Comparison of ENCODE assay signal across 8 mouse cellular contexts in the genomic region with DNA sequence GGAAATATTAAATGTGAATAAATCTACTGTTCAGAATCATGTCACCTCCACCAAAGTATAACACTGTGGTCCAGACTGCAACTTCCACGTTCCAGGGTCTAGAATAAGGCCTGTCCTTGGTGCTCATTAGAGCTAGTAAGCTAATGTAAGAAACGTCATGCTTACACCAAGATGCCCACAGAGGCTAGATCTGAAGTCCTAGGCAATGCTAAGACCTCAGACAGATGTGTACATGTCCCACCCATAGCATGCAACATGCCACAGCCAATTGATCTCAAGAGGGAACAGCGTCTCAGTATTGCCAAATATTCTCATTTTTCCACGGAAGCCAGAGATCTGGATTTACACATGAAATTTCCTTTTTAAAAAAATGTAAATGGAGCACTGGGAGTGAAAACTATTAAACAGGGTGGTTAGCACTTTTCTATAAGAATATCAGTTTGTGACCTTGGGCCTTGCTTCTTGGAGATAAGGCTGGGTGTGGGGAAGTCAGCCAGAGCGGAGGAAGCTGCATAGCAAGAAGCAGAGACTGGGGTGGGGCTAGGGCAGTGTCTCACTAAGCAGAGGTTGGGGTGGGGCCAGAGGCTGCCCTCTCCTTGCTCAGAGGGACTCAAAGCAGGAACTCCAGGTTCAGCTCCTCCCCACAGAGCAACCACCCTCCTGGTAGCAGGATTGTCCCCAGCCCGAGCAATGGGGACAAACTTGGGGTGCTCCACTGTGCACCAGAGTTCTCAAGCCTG. TPM values are rescaled to one million over a fixed set of nuclear protein-coding genes. Genes with fewer than 3 reads are reported as not detected.
DNase-seq lines count a peak whose midpoint lies in the region; ATAC-seq lines count a peak whose summit lies in the region.

No protein-coding gene starts in this region.

- peak; percentile 93 for ATAC-seq in erythroid progenitor cell, adult 5-6 weeks (replicated peaks; ENCODE audit: low FRiP score, poor library complexity, severe bottlenecking)

- peak; percentile 41 for DNase-seq in testis, postnatal 10 days (ENCODE audit: low spot score)
- DNase-seq in testis, postnatal 14 days (ENCODE audit: low spot score), result no peak
- DNase-seq in lung, postnatal 25 days (ENCODE audit: low spot score), result peak; percentile 45
- peak; percentile 27 to 54 for DNase-seq in thymus, postnatal 36 days
- no peak for DNase-seq in right cerebral cortex, postnatal 10 days (ENCODE audit: low spot score in 2 of 2)
- DNase-seq in gastrocnemius, postnatal 25 days, result no peak
- no peak for DNase-seq in layer of hippocampus, adult 11-12 months (ENCODE audit: low spot score)

RNA-seq across cellular contexts. Expression of a gene that starts 1.6 kb away (rescaled TPM):
- not detected in 2 replicates for total RNA-seq in erythroid progenitor cell, adult 5-6 weeks (2015; ENCODE audit: low replicate concordance)
- not detected in 2 replicates for total RNA-seq in erythroid progenitor cell, adult 5-6 weeks (2017; ENCODE audit: low replicate concordance)
- total RNA-seq in gastrocnemius, postnatal 25 days (2021), result 1,000 to 10,000 TPM in 1 of 2 experiments, 100 to 1,000 TPM in 1; 752 to 1,010 TPM

RNA-seq across cellular contexts. Expression of a gene that starts 5.5 kb away (rescaled TPM):
- 25.6 and 37.7 TPM in 2 replicates for total RNA-seq in erythroid progenitor cell, adult 5-6 weeks (2015; ENCODE audit: low replicate concordance)
- total RNA-seq in erythroid progenitor cell, adult 5-6 weeks (2017; ENCODE audit: low replicate concordance), result 14.0 and 35.9 TPM in 2 replicates
- total RNA-seq in gastrocnemius, postnatal 25 days (2021), result 1 to 10 TPM; 4.1 to 5.3 TPM

Comparison
In these comparisons a context has a peak if more than half of its experiments do, and no peak if none do; other contexts are left out.
1. DNase-seq: peak in testis, postnatal 10 days (single experiment), lung, postnatal 25 days (single experiment) and thymus, postnatal 36 days (2 of 2); none in testis, postnatal 14 days (single experiment), right cerebral cortex, postnatal 10 days (0 of 2), gastrocnemius, postnatal 25 days (single experiment) and layer of hippocampus, adult 11-12 months (single experiment).
2. RNA of a gene that starts 1.6 kb away (total RNA-seq): 752 to 1,010 TPM in gastrocnemius, postnatal 25 days; not detected in erythroid progenitor cell, adult 5-6 weeks; every median in the first group is over 100 times any median in the second.